Mouse (Mus musculus) lung, adult 2 months (tissue): ENCODE measurements around the gene Brat1. TPM values are rescaled to one million over a fixed set of nuclear protein-coding genes. Genes with fewer than 3 reads are reported as not detected.

Source experiments
- DNase-seq: peaks from one replicate; pipeline ENCODE4 v3.0.0; 2022
- H3K4me1 ChIP-seq: fragments of 200-500 bp; 2 replicates; pipeline ENCODE4 v1.6.1; 2011; ENCODE audit warnings: low read length; ENCODE audit not compliant: control insufficient read depth, insufficient read depth
- H3K4me3 ChIP-seq: fragments of 200-500 bp; replicated peaks from 2 replicates; pipeline ENCODE3; 2011; ENCODE audit warnings: low read depth, mild to moderate bottlenecking, control low read depth, low read length; ENCODE audit errors: extremely low read depth
- CTCF ChIP-seq: fragments of 200-500 bp; IDR thresholded peaks from 2 replicates; pipeline ENCODE4 v1.5.1; 2011; ENCODE audit warnings: mild to moderate bottlenecking, low read length, control low read depth; ENCODE audit not compliant: insufficient read depth
- POLR2A ChIP-seq: fragments of 200-500 bp; IDR thresholded peaks from 2 replicates; pipeline ENCODE4 v1.6.1; 2011; ENCODE audit warnings: low read depth, mild to moderate bottlenecking, control low read depth, low read length, borderline replicate concordance; ENCODE audit errors: extremely low read depth
- WGBS: fragments of 180-500 bp; shearing (Covaris S2); methylation state at CpG from one replicate; pipeline ENCODE4 v1.1.7; 2018; 5-methylcytosine and 5-hydroxymethylcytosine counted together
- polyA plus RNA-seq: library from polyadenylated mRNA; depleted of rRNA; stranded (reverse); fragments of >200 nt; gene quantifications from 2 replicates; pipeline ENCODE4 v1.2.3, GENCODE M21; 2012; rRNA removed

Brat1 gene
- polyA plus RNA-seq, 1 experiment = 31.6 TPM

- 34% methylated on average over 6 of the region's 6 CpGs for WGBS
- Histone ChIP-seq H3K4me1 (peaks cover 28% of the 10 kb centered on the region), H3K4me3 (no peak overlapping the region)
- DNase-seq = no peak
- TF ChIP-seq CTCF = no peak
- no peak for TF ChIP-seq POLR2A
These were observed 60.3 kb downstream of the Brat1 start for GRCm38 (mm10) chr5:140764921-140765613.

GRCm38 (mm10) chr5:140766566-140766965 is 61.8 kb downstream of the Brat1 start:
- no peak overlapping the region for H3K4me3 ChIP-seq
- DNase-seq = no peak
- 68% methylated on average over 4 of the region's 4 CpGs for WGBS
- H3K4me1 ChIP-seq = peaks cover 31% of the 10 kb centered on the region
- TF ChIP-seq CTCF = no peak
- no peak for TF ChIP-seq POLR2A

- peak; percentile 52 for DNase-seq
- Histone ChIP-seq H3K4me3 (no peak overlapping the region), H3K4me1 (peaks cover 33% of the 10 kb centered on the region)
- WGBS = 24% methylated on average over 9 of the region's 9 CpGs
- TF ChIP-seq POLR2A (0 out of 2 replicates have a peak, but pooled peaks have one; percentile 35), CTCF (no peak)
These were observed 62.9 kb downstream of the Brat1 start for GRCm38 (mm10) chr5:140767704-140768141.

- TF ChIP-seq POLR2A (no peak), CTCF (no peak)
- no peak for DNase-seq
- Histone ChIP-seq H3K4me3 (no peak overlapping the region), H3K4me1 (peaks cover 29% of the 10 kb centered on the region)
- 35% methylated on average over 5 of the region's 5 CpGs for WGBS
These were observed 63.5 kb downstream of the Brat1 start for GRCm38 (mm10) chr5:140768333-140768732.

Other genes with a start within 250 kb of the Brat1 start
- 49.6 and 60.5 TPM in 2 replicates for gene Chst12, start 199.5 kb upstream of the Brat1 start, polyA plus RNA-seq
- gene Grifin, start 139.9 kb upstream of the Brat1 start, polyA plus RNA-seq = not detected in 2 replicates
- 141 and 163 TPM in 2 replicates for gene Lfng, start 97.7 kb upstream of the Brat1 start, polyA plus RNA-seq
- gene Ttyh3, start 56.0 kb upstream of the Brat1 start, polyA plus RNA-seq = 117 and 127 TPM in 2 replicates
- 17.2 and 21.8 TPM in 2 replicates for gene Iqce, start 2.6 kb upstream of the Brat1 start, polyA plus RNA-seq
- gene Amz1, start 19.1 kb downstream of the Brat1 start, polyA plus RNA-seq = 13.3 and 14.8 TPM in 2 replicates
- gene Gna12, start 125.4 kb downstream of the Brat1 start, polyA plus RNA-seq = 112 and 120 TPM in 2 replicates